Comparison of ENCODE assay signal across 8 mouse cellular contexts in the genomic region with DNA sequence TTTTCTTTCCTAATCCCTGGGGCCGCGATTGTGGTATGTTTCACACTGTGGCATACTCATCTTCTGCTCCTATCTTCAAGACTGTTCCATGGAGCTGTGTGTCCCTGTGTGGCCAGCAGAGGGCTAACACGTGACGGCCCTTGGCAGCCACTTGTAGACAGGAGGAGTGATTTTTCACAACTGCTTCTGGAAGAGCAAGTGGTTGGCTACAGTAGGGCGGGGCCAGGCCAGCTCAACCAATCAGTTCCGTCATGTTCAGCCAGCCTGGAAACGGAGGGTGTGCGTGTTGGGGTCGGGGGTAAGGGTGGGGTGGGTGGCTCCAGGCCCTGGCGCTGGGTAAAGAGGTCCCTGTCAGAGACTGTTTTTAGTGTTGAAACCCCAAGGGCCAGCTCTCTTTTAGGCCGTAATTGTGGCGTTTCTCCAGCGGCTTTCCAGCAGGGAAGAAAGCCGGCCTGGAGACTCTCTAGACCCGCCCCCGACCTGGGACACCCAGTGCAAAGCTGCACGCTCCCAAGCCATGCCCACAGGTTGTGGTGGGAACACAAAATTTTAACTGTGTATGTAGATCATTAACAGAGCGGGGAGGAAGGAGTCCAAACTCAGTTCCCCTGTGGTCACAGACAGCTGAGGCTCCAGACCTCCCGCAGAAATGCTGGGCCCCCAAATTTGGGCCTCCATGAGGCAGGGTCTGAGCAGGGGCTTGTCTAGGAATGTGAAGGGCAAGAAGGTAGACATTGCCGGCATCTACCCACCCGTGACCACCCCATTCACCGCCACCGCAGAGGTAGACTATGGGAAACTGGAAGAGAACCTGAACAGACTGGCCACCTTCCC. TPM values are rescaled to one million over a fixed set of nuclear protein-coding genes. Genes with fewer than 3 reads are reported as not detected.
A peak's percentile ranks its signal among the peaks of the same experiment; 100 is the strongest.
DNase-seq lines count a peak whose midpoint lies in the region; ATAC-seq and TF ChIP-seq lines count a peak whose summit lies in the region.

A gene (plus strand): TSS at position 342 of the 834 bp plus-strand sequence.

- peak within 1 kb of the TSS; percentile 21 for H3K9ac ChIP-seq in intestine, embryonic 15.5 days
- peak within 1 kb of the TSS; percentile 53; the same call in 1 of the 2 replicates for H3K9ac ChIP-seq in limb, embryonic 13.5 days
- no peak within 1 kb of the TSS for H3K9ac ChIP-seq in midbrain, embryonic 14.5 days (replicated peaks; ENCODE audit: low read length)
- H3K9ac ChIP-seq in stomach, embryonic 15.5 days: no peak within 1 kb of the TSS

- TF ChIP-seq CTCF in spleen, adult 2 months (IDR thresholded peaks at IDR 0.05; ENCODE audit: extremely low read depth, insufficient read depth, insufficient read length, insufficient replicate concordance): peak; percentile 51; the same call in 1 of the 2 replicates

- H3K4me3 ChIP-seq in spleen, adult 2 months (ENCODE audit: extremely low read depth, insufficient read depth, insufficient read length): no peak within 1 kb of the TSS; the same call in 1 of the 2 replicates
- H3K4me3 ChIP-seq in intestine, embryonic 15.5 days (replicated peaks): peak within 1 kb of the TSS; percentile 38
- peak within 1 kb of the TSS; percentile 40 for H3K4me3 ChIP-seq in limb, embryonic 13.5 days
- no peak within 1 kb of the TSS for H3K4me3 ChIP-seq in midbrain, embryonic 14.5 days (replicated peaks; ENCODE audit: low read depth, low read length)
- H3K4me3 ChIP-seq in stomach, embryonic 15.5 days (replicated peaks): peak within 1 kb of the TSS; percentile 39

- peak; percentile 12 to 43 for DNase-seq in spleen, adult 2 months (ENCODE audit: low read depth in 1 of 2, low spot score in 2 of 2)
- no peak for DNase-seq in spleen, adult 12 weeks (ENCODE audit: low spot score)
- DNase-seq in embryo, embryonic 11 days: peak; percentile 86
- DNase-seq in gastrocnemius, postnatal 4 days (ENCODE audit: low spot score in 2 of 2): peak; percentile 61 to 78
- peak; percentile 65 for DNase-seq in midbrain, embryonic 14.5 days

- no peaks in the 10 kb centered on the region for H3K9me3 ChIP-seq in intestine, embryonic 15.5 days
- H3K9me3 ChIP-seq in limb, embryonic 13.5 days: no peaks in the 10 kb centered on the region; the same call in 1 of the 2 replicates
- H3K9me3 ChIP-seq in midbrain, embryonic 14.5 days (ENCODE audit: control insufficient read depth, low read length): no peaks in the 10 kb centered on the region
- H3K9me3 ChIP-seq in stomach, embryonic 15.5 days: no peaks in the 10 kb centered on the region

- H3K4me1 ChIP-seq in spleen, adult 2 months (ENCODE audit: control insufficient read depth, insufficient read depth, insufficient read length): no peaks in the 10 kb centered on the region
- peaks cover 8% of the 10 kb centered on the region for H3K4me1 ChIP-seq in intestine, embryonic 15.5 days (replicated peaks)
- peaks cover 10% of the 10 kb centered on the region for H3K4me1 ChIP-seq in limb, embryonic 13.5 days
- H3K4me1 ChIP-seq in midbrain, embryonic 14.5 days (ENCODE audit: control insufficient read depth, insufficient read depth, low read length): no peaks in the 10 kb centered on the region
- H3K4me1 ChIP-seq in stomach, embryonic 15.5 days: 0 out of 2 replicates have a peak, but pooled peaks cover 9% of the 10 kb centered on the region

- 40% methylated on average over 23 of the region's 23 CpGs for WGBS in spleen, adult 2 months
- 18% methylated on average over 23 of the region's 23 CpGs for WGBS in intestine, embryonic 15.5 days
- WGBS in limb, embryonic 13.5 days: 22% methylated on average over 23 of the region's 23 CpGs
- WGBS in midbrain, embryonic 14.5 days: 25% methylated on average over 23 of the region's 23 CpGs
- WGBS in stomach, embryonic 15.5 days: 23% methylated on average over 23 of the region's 23 CpGs

- TF ChIP-seq POLR2A in spleen, adult 2 months (IDR thresholded peaks at IDR 0.05; ENCODE audit: low read depth, low read length): no peak

- H3K27me3 ChIP-seq in spleen, adult 2 months (ENCODE audit: control insufficient read depth, insufficient read depth, low read length): no peaks in the 10 kb centered on the region
- no peaks in the 10 kb centered on the region for H3K27me3 ChIP-seq in intestine, embryonic 15.5 days (replicated peaks)
- peaks cover 1% of the 10 kb centered on the region; the same call in 1 of the 2 replicates for H3K27me3 ChIP-seq in limb, embryonic 13.5 days
- no peaks in the 10 kb centered on the region for H3K27me3 ChIP-seq in midbrain, embryonic 14.5 days (ENCODE audit: control insufficient read depth, insufficient read depth, low read length)
- H3K27me3 ChIP-seq in stomach, embryonic 15.5 days (replicated peaks): no peaks in the 10 kb centered on the region

- H3K27ac ChIP-seq in spleen, adult 2 months (ENCODE audit: insufficient read depth, low read length): no peak within 1 kb of the TSS
- H3K27ac ChIP-seq in intestine, embryonic 15.5 days: no peak within 1 kb of the TSS
- H3K27ac ChIP-seq in limb, embryonic 13.5 days: no peak within 1 kb of the TSS
- H3K27ac ChIP-seq in midbrain, embryonic 14.5 days (replicated peaks; ENCODE audit: low read depth, low read length): no peak within 1 kb of the TSS
- no peak within 1 kb of the TSS for H3K27ac ChIP-seq in stomach, embryonic 15.5 days

- ATAC-seq in intestine, embryonic 15.5 days: peak; percentile 97
- ATAC-seq in limb, embryonic 13.5 days (ENCODE audit: low FRiP score, low read depth): peak; percentile 90
- ATAC-seq in midbrain, embryonic 14.5 days (ENCODE audit: low FRiP score, low TSS enrichment): peak; percentile 67; the same call in 1 of the 2 replicates
- ATAC-seq in stomach, embryonic 15.5 days (ENCODE audit: insufficient read depth, low FRiP score, low read depth): peak; percentile 88

- H3K36me3 ChIP-seq in spleen, adult 2 months (ENCODE audit: control insufficient read depth, insufficient read depth, low read length): no peaks in the 10 kb centered on the region
- H3K36me3 ChIP-seq in intestine, embryonic 15.5 days: no peaks in the 10 kb centered on the region
- H3K36me3 ChIP-seq in limb, embryonic 13.5 days: no peaks in the 10 kb centered on the region
- no peaks in the 10 kb centered on the region for H3K36me3 ChIP-seq in midbrain, embryonic 14.5 days (ENCODE audit: control insufficient read depth, insufficient read depth, low read length)
- H3K36me3 ChIP-seq in stomach, embryonic 15.5 days: no peaks in the 10 kb centered on the region

- peak within 1 kb of the TSS; percentile 64 for H3K4me2 ChIP-seq in intestine, embryonic 15.5 days (replicated peaks)
- H3K4me2 ChIP-seq in limb, embryonic 13.5 days (replicated peaks): peak within 1 kb of the TSS; percentile 64
- peak within 1 kb of the TSS; percentile 43 for H3K4me2 ChIP-seq in midbrain, embryonic 14.5 days (ENCODE audit: low read length)
- peak within 1 kb of the TSS; percentile 64 for H3K4me2 ChIP-seq in stomach, embryonic 15.5 days

RNA-seq across cellular contexts. Expression of the gene that starts here (rescaled TPM):
- polyA plus RNA-seq in spleen, adult 2 months (2012; rRNA removed): 1.6 and 2.0 TPM in 2 replicates
- total RNA-seq in gastrocnemius, postnatal 4 days (2021): 1 to 10 TPM; 7.1 to 8.8 TPM
- polyA plus RNA-seq in intestine, embryonic 15.5 days (2015; fragmentation: Nextera tagmentation; extraction: Ambion mirVana): 1.6 and 1.7 TPM in 2 replicates
- 1.6 and 1.7 TPM in 2 replicates for polyA plus RNA-seq in limb, embryonic 13.5 days (2015; fragmentation: Nextera tagmentation; extraction: Ambion mirVana)
- polyA plus RNA-seq in midbrain, embryonic 14.5 days (2014; fragmentation: Nextera tagmentation; extraction: Ambion mirVana): 0.94 and 1.3 TPM in 2 replicates
- polyA plus RNA-seq in stomach, embryonic 15.5 days (2015; fragmentation: Nextera tagmentation; extraction: Ambion mirVana): 2.3 and 4.0 TPM in 2 replicates

Comparison
In these comparisons a context has a peak if more than half of its experiments do, and no peak if none do; other contexts are left out.
1. H3K4me3 ChIP-seq: peak in intestine, embryonic 15.5 days (single experiment), limb, embryonic 13.5 days (single experiment) and stomach, embryonic 15.5 days (single experiment); none in spleen, adult 2 months (single experiment) and midbrain, embryonic 14.5 days (single experiment).
2. H3K9ac ChIP-seq: peak in intestine, embryonic 15.5 days (single experiment) and limb, embryonic 13.5 days (single experiment); none in midbrain, embryonic 14.5 days (single experiment) and stomach, embryonic 15.5 days (single experiment).
3. Peak in every context shown above with its lines, with median percentiles within 50 percentile points of each other: ATAC-seq and H3K4me2 ChIP-seq.